Mouse (Mus musculus) neural tube, embryonic 10.5 days (tissue): ENCODE measurements around the gene Spop.
A peak's percentile ranks its signal among the peaks of the same experiment; 100 is the strongest.
"Not testable (repeated sequence)": the region's sequence is repeated elsewhere in the genome, so short reads cannot be mapped to it uniquely, and the experiment has no call there.

Experiments
- DNase-seq: peaks from one replicate; pipeline ENCODE4 v3.0.0-alpha.2; 2017; ENCODE audit warnings: low spot score; ENCODE audit errors: extremely low spot score

The Spop gene

GRCm38 (mm10) chr11:95391201-95391600, 22.7 kb upstream of the Spop start:
- no peak for DNase-seq

DNA sequence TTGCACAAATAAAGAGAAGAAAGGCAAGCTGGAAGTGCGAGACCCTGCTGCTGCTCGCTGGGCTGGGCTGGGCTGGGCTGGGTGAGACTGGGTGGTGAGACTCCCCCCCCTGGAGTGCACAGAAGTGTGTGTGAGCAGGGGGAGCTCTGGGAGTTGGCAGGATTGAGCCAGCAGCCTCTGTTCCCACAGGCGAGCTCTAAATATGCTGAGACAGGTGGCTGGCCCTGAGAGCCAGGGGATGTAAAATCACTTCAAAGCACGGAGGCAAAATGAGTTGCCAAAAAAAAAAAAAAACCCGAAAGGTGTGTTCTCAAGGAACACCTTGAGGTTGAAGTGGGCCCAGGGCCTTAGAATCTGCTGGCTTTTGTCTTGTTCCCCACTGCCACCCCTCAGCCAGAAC, 22.1 kb upstream of the Spop start:
- DNase-seq = no peak

DNA sequence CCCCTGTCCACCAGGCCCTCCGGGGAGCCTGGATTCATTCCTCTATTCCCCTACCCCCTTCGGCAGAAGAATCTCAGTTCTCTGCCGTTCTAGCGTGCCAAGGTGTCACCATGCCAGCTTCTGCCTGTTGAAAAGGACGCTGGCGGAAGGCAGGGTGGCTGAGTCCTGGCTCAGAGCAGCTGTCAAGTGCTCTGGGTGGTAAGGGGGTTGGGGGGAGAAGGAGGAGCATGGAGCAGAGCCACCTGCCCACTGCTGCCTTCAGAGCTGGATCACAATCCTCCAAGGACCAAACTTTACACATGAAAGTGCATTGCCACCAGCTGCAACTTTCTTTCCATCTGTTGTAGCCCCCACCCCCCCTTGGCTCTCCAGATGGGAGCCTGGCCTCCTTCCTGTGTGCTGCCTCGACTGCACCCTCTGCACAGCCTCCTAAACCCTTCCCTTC, 21.6 kb upstream of the Spop start:
- DNase-seq = no peak

GRCm38 (mm10) chr11:95392708-95393499, 21.0 kb upstream of the Spop start:
- DNase-seq = no peak

GRCm38 (mm10) chr11:95393500-95393816, 20.4 kb upstream of the Spop start:
- DNase-seq = no peak

DNA sequence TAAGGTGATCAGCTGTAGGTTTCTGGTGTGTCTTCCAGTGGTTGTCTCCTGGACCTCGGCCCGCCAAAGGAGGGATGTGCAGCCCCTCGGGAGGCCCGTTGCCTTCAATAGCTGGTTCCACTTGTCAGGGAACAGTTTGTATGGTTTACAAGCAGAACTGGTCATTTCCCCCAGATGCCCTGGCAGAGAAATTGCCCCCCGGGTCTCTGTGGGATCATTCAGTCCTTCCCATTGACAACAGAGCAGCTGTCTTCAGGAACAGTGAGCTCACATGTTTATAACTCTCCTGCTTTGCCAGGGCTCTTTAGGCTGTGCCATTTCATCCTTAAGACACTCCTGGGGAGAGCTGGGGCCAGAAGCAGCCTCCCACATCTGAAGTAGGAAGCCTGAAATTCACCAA, 19.8 kb upstream of the Spop start:
- DNase-seq = no peak

GRCm38 (mm10) chr11:95396548-95396947, 17.3 kb upstream of the Spop start:
- DNase-seq = no peak

DNA sequence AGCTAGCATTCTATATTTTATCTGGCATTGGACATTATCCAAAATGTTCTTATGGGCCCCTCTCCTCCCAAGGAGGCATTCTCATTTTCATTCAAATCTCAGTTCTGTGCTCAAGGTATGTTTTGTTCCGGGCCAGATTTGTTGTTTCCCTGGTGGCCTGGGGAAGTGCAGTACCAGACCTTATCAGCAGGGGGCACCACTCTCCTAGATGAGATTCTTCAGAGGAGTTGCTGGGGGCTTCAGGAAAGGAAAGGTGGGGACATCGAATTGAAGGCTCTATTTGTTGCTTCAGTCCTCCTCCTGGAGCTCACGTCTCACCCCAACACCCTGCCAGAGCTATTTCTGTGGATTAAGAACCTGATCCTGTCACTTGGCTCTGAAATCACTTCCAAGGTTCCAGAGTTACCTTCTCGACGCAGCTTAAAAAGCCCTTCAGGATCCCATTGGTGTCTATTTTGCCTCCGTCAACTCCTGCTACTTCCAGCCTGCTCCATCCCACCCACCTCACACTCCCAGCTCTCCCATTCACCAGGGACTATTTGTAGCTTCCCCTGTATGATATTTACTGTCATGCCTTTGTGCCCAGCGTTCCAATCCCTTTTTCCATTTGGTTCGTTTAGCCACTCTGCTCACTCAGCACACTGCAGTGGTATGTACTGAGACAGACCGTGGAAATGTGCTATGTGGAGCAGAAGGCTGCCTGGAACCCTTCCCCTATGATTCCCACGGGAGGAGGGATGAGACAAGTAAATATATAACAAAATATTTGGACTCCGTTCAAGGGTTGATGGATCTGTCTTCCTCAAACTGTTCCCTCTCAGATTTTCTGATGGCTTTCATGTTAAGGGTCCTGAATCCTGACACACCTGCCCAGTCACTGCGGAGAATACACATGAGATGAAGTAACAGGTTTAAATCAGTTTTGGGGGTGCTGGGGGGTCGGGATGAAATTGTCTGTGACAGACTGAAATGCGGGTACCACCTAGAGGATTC, 15.7 kb upstream of the Spop start:
- peak; percentile 82 for DNase-seq

GRCm38 (mm10) chr11:95399520-95400020, 14.3 kb upstream of the Spop start:
- DNase-seq = no peak

DNA sequence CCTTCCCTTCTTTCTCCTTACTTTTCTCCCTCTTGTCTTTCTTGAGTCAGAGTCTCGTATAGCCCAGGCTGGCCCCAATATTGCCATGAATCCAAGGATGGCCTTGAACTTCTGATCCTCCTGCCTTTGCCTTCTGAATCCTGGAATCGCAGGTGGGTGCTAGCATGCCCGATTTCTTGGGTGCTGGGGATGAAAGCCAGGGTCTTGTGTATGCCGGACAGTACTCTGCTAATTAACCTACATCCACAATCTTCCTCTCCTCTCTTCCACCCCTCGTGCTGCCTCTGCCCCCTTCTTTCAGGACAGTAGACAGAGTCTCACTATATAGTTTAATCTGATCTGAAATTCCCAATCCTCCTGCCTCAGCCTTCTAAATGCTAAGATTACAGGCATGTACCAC, 12.3 kb upstream of the Spop start:
- no peak for DNase-seq

DNA sequence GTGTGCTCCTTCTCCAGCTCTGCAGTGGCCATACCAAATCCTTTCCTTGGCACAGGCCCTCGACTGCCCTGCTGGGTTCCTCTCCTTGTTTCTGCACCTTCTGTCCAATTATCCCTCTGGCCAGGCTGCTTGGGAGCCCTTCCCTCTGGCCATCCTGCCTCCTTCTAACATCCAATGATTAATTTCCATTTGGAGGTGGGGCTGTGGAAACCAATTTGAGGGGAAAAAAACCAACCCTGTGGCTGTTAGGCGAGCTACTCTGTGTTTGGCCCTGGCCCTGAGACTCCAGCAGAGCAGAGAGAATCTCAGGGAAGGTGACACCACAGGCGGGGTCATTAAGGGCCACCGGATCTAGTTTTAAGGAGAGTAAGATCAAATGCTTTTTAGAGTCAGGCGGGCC, 11.7 kb upstream of the Spop start:
- no peak for DNase-seq

DNA sequence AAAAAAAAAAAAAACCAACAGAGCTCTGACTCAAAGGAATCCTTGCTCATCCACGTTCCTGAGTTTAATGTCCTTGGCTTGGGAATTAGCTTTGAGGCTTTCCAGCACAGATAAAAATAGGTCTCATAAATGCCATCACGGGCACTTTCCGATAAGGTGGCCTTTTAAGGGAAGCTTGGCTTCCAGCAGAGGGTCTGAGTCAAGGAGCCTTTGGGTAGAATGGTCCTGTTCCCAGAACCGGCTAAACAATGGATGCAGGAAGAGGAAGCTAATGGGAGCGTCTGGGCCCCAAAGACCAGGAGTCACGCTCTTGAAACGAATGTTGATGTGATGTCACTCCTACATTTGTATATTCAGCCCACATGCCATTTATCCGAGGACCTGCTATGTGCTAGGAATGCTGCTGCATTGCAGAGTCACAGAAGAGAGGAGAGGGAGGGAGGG, 11.2 kb upstream of the Spop start:
- DNase-seq = no peak

DNA sequence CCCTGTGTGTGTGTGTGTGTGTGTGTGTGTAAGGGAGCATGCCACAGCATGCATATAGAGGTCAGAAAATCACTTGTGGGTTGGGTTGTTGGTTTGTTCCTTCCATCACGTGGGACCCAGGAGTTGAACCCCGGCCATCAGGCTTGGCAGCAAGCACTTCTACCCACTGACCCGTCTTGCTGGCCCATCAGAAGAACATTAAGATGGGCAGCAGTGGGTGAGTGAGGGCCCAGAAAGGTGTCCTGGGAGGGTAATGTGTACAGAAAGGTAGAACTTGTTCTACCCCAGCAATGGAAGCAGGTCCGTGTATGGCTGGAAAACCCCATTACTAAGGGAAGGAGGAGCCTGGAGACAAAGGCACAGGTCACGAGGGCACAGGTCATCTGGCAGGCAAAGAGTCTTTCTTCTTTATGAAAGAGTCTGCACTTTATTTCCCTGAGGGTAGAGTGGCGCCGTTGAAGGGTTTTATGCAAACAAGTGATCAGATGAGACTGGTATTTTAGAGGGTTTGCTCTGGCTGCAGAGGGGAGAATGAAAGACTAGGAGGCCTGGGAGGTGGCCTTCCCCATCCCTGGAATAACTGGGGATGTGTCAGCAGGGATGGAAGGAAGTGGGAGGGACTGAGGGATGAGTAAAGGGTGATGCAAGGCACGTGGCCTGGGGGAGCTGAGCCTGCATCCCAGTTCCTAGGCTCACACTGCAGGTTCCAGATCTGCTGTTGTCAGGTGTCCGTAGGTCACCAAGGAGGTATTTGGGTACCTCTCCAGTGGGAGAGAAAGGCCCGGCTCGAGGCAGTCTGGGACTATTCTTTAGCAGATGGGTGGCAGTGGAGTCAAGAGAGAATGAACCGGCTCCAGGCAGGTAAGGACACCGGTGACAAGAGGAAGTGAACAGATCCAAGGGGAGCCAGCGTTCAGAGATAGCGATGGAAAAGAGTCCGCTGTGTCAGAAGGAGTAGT, 10.2 kb upstream of the Spop start:
- DNase-seq = no peak

GRCm38 (mm10) chr11:95405771-95406170, 8.1 kb upstream of the Spop start:
- DNase-seq = no peak

- not testable (repeated sequence) for DNase-seq
Measured at GRCm38 (mm10) chr11:95406398-95406797, 7.5 kb upstream of the Spop start.

GRCm38 (mm10) chr11:95409450-95410112, 4.3 kb upstream of the Spop start:
- DNase-seq = no peak

DNA sequence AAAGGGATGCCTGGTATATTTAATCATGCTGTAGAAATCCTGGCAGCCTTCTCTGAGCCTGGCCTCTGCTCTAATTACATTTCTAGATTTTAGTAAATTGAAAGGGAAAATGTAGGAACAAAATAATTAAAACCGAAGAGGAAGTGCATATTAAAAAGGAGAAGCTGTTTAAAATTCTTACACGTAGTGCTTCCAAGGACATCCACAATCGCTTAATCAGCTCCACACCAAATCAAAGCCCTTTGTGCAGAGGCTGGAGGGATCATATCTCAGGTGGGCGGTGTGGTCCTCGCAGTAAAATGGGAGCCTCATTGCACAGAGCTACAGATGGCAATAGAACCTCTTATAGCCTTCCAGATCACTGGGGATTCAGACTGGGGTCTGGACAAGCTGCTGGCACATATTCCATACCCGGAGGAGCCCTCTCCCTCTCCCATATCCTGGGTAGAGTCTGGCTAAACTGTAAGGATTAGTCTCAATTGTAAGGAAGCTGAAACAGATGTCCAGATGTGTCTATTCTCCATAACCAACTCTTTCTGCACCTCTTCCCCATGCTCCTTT, 2.3 kb upstream of the Spop start:
- DNase-seq = no peak

GRCm38 (mm10) chr11:95412615-95413014, 1.3 kb upstream of the Spop start:
- DNase-seq = no peak

DNA sequence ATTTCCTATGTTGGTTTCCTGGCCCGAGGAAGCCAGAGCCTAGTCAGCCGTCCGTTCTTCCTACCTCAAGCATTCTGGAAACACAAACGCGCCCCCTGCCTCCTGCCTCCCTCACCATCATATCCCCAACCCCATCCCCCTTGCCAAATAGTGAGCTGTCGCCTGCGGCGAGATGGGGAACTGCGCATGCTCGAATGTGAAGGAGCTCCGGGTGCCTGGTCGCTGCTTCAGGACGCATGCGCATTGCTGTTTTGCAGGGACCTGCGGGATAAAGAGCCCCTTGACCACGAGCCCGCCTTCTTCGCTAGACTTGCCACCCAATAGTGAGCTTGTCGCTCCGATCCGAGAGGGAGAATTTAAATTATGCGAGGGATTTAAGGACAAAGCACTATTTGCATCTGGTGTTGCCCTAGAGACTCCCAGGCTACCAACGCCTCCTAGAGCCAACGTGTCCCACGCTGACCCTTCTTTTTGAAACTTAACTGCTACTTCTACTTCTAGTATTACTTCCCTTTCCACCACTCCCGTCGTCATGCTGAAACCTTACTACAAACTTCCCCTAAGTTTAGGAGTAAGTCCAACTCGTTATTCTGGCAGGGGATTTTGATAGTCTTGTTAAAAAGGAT, 769 bp downstream of the Spop start:
- DNase-seq = peak; percentile 99

DNA sequence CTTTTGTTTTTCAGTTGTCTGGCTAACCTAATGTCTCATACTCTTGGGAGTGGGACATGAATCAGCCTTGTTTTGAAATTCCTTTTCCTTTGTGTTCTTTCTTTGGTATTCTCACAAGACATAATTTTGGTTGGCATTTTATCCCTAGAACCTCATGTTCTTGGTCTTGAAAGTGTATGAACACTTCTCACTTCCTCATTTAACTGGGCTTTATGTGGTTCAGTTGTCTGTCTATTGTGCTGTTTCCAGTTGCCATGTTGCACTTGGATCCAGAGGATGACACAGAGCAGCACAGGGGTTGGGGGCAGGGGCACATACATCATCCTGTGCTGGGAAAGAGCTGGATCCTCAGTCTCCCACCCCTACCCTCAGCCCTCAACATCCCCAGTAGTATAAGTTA, 2.1 kb downstream of the Spop start:
- DNase-seq = no peak
